Mouse (Mus musculus): ENCODE results near the gene Prl8a2. TPM values are rescaled to one million over a fixed set of nuclear protein-coding genes. Genes with fewer than 3 reads are reported as not detected.

Gene Prl8a2
- not detected in 2 replicates for polyA plus RNA-seq (2016; fragmentation: Nextera tagmentation; extraction: Ambion mirVana)

GRCm38 (mm10) chr13:27345373-27345772 is at the start of gene Prl8a2:
Prl8a2 (plus strand) TSS chr13:27345673.
- 87% methylated on average over 2 of the region's 2 CpGs for whole genome bisulfite sequencing
- H3K27me3 ChIP-seq (ENCODE audit: poor library complexity, severe bottlenecking) = no peaks in the 10 kb centered on the region
- H3K36me3 ChIP-seq (replicated peaks) = no peaks in the 10 kb centered on the region
- no peak within 1 kb of the TSS for H3K4me3 ChIP-seq
- no peaks in the 10 kb centered on the region for H3K9me3 ChIP-seq
- no peak within 1 kb of the TSS for H3K27ac ChIP-seq
- no peak for DNase-seq (ENCODE audit: extremely low spot score, low spot score)
- no peaks in the 10 kb centered on the region for H3K4me1 ChIP-seq

GRCm38 (mm10) chr13:27312334-27313225 is 32.9 kb upstream of the Prl8a2 start, which contains the start of gene Prl6a1:
Prl6a1 (plus strand) TSS chr13:27312627.
- Histone ChIP-seq H3K9me3 (no peaks in the 10 kb centered on the region), H3K27me3 (ENCODE audit: poor library complexity, severe bottlenecking) (no peaks in the 10 kb centered on the region), H3K36me3 (replicated peaks) (no peaks in the 10 kb centered on the region), H3K4me3 (no peak within 1 kb of the TSS), H3K4me1 (no peaks in the 10 kb centered on the region), H3K27ac (no peak within 1 kb of the TSS)
- no peak for DNase-seq (ENCODE audit: extremely low spot score, low spot score)
- WGBS = 92% methylated on average over 7 of the region's 7 CpGs

- Histone ChIP-seq H3K27ac (no peak overlapping the region), H3K4me3 (no peak overlapping the region), H3K9me3 (no peaks in the 10 kb centered on the region), H3K27me3 (ENCODE audit: poor library complexity, severe bottlenecking) (peaks cover 36% of the 10 kb centered on the region), H3K36me3 (replicated peaks) (no peaks in the 10 kb centered on the region), H3K4me1 (peaks cover 11% of the 10 kb centered on the region)
- peak; percentile 22 for DNase-seq (ENCODE audit: extremely low spot score, low spot score)
- WGBS = 56% methylated on average over 1 of the region's 1 CpGs
Observed at GRCm38 (mm10) chr13:27334989-27335388, 10.5 kb upstream of the Prl8a2 start.

GRCm38 (mm10) chr13:27342733-27343275 is 2.7 kb upstream of the Prl8a2 start:
- peaks cover 4% of the 10 kb centered on the region; the same call in 1 of the 2 replicates for H3K27me3 ChIP-seq (ENCODE audit: poor library complexity, severe bottlenecking)
- WGBS = 83% methylated on average over 3 of the region's 3 CpGs
- H3K27ac ChIP-seq = no peak overlapping the region
- no peaks in the 10 kb centered on the region for H3K9me3 ChIP-seq
- no peak for DNase-seq (ENCODE audit: extremely low spot score, low spot score)
- no peaks in the 10 kb centered on the region for H3K36me3 ChIP-seq (replicated peaks)
- H3K4me3 ChIP-seq = no peak overlapping the region
- no peaks in the 10 kb centered on the region for H3K4me1 ChIP-seq

GRCm38 (mm10) chr13:27390746-27391145 is 45.3 kb downstream of the Prl8a2 start, which contains the start of gene Prl2b1:
Prl2b1 (minus strand) TSS chr13:27390846.
- Histone ChIP-seq H3K27me3 (ENCODE audit: poor library complexity, severe bottlenecking) (no peaks in the 10 kb centered on the region), H3K36me3 (replicated peaks) (no peaks in the 10 kb centered on the region), H3K4me3 (no peak within 1 kb of the TSS), H3K9me3 (no peaks in the 10 kb centered on the region), H3K27ac (no peak within 1 kb of the TSS), H3K4me1 (no peaks in the 10 kb centered on the region)
- 87% methylated on average over 6 of the region's 6 CpGs for WGBS
- DNase-seq (ENCODE audit: extremely low spot score, low spot score) = no peak

- DNase-seq (ENCODE audit: extremely low spot score, low spot score) = no peak
- Histone ChIP-seq H3K27ac (no peak overlapping the region), H3K4me3 (no peak overlapping the region), H3K36me3 (replicated peaks) (no peaks in the 10 kb centered on the region), H3K27me3 (ENCODE audit: poor library complexity, severe bottlenecking) (no peaks in the 10 kb centered on the region), H3K4me1 (0 out of 2 replicates have a peak, but pooled peaks cover 8% of the 10 kb centered on the region), H3K9me3 (no peaks in the 10 kb centered on the region)
- 86% methylated on average over 7 of the region's 7 CpGs for WGBS
Observed at GRCm38 (mm10) chr13:27399061-27399724, 53.7 kb downstream of the Prl8a2 start.

Other genes starting within 250 kb of the Prl8a2 start
- not detected in 2 replicates for gene Prl3d2, start 224.0 kb upstream of the Prl8a2 start, polyA plus RNA-seq (2016; fragmentation: Nextera tagmentation; extraction: Ambion mirVana)
- not detected in 2 replicates for gene Prl3d3, start 188.9 kb upstream of the Prl8a2 start, polyA plus RNA-seq (2016; fragmentation: Nextera tagmentation; extraction: Ambion mirVana)
- not detected in 2 replicates for gene Prl3c1, start 149.0 kb upstream of the Prl8a2 start, polyA plus RNA-seq (2016; fragmentation: Nextera tagmentation; extraction: Ambion mirVana)
- gene Prl3b1, start 103.8 kb upstream of the Prl8a2 start, polyA plus RNA-seq (2016; fragmentation: Nextera tagmentation; extraction: Ambion mirVana) = 1.3 and 1.7 TPM in 2 replicates
- not detected in 2 replicates for gene Prl3a1, start 86.2 kb upstream of the Prl8a2 start, polyA plus RNA-seq (2016; fragmentation: Nextera tagmentation; extraction: Ambion mirVana)
- gene Prl6a1, start 33.0 kb upstream of the Prl8a2 start, polyA plus RNA-seq (2016; fragmentation: Nextera tagmentation; extraction: Ambion mirVana) = not detected in 2 replicates
- not detected in 2 replicates for gene Prl2b1, start 45.2 kb downstream of the Prl8a2 start, polyA plus RNA-seq (2016; fragmentation: Nextera tagmentation; extraction: Ambion mirVana)
- gene Prl8a6, start 93.0 kb downstream of the Prl8a2 start, polyA plus RNA-seq (2016; fragmentation: Nextera tagmentation; extraction: Ambion mirVana) = not detected in 2 replicates
- gene Prl8a8, start 167.5 kb downstream of the Prl8a2 start, polyA plus RNA-seq (2016; fragmentation: Nextera tagmentation; extraction: Ambion mirVana) = not detected in 2 replicates
- gene Prl8a9, start 218.9 kb downstream of the Prl8a2 start, polyA plus RNA-seq (2016; fragmentation: Nextera tagmentation; extraction: Ambion mirVana) = not detected in 2 replicates
- gene Prl8a1, start 236.5 kb downstream of the Prl8a2 start, polyA plus RNA-seq (2016; fragmentation: Nextera tagmentation; extraction: Ambion mirVana) = not detected in 2 replicates

Data from forebrain, embryonic 10.5 days (tissue).